Mouse (Mus musculus): ENCODE results near the gene 4933415A04Rik. TPM values are rescaled to one million over a fixed set of nuclear protein-coding genes. Genes with fewer than 3 reads are reported as not detected.

4933415A04Rik gene
- polyA plus RNA-seq, 1 experiment: 0.05 TPM

DNA sequence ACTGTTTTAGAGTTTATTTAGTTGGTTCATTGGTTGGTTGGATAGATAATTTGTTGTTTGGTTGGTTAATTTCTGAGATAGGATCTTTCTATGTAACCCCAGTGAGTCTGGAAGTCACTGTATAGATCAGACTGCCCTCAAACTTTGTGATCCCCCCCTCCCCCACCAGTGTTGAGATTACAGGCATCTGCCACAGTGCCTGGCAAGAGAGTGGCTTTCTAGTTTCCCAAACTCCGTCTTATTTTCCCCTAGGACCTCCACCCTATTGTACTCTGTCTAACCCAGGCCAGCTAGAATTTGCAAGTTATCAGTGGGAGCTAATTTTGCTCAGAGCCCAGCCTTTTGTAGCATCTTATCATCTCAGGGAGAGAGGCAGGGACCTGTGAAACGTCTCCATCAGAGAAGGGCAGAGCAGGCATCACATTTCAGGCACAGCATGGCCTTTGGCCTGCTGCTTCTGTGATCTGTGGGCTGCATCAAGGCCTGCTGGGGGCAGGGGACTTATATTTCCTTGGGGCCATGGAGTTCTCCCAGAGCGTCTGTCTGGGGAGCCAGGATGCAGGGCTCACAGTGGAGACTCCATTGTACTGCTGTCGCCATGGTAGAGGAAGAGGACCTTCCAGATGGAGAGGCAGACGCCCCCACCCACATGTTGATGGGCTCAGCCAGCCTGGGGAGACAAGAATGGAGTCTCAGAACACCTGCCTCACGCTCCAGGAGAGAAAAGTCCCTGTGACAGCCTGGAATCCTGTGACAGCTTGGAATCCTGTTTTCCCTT is 27.1 kb upstream of the 4933415A04Rik start:
- H3K27ac ChIP-seq (ENCODE audit: insufficient read depth, low read length): no peak overlapping the region
- H3K36me3 ChIP-seq (ENCODE audit: control insufficient read depth, insufficient read depth, low read length): no peaks in the 10 kb centered on the region
- H3K27me3 ChIP-seq (ENCODE audit: control insufficient read depth, insufficient read depth, low read length): no peaks in the 10 kb centered on the region
- TF ChIP-seq CTCF (IDR thresholded peaks at IDR 0.05; ENCODE audit: extremely low read depth, insufficient read depth, insufficient read length, insufficient replicate concordance): no peak
- no peak for TF ChIP-seq POLR2A (IDR thresholded peaks at IDR 0.05; ENCODE audit: low read depth, low read length)
- no peak overlapping the region for H3K4me3 ChIP-seq (ENCODE audit: extremely low read depth, insufficient read depth, insufficient read length)
- WGBS: 85% methylated on average over 6 of the region's 6 CpGs
- no peaks in the 10 kb centered on the region for H3K4me1 ChIP-seq (ENCODE audit: control insufficient read depth, insufficient read depth, insufficient read length)
- DNase-seq (ENCODE audit: low read depth in 1 of 2, low spot score in 2 of 2): no peak

DNA sequence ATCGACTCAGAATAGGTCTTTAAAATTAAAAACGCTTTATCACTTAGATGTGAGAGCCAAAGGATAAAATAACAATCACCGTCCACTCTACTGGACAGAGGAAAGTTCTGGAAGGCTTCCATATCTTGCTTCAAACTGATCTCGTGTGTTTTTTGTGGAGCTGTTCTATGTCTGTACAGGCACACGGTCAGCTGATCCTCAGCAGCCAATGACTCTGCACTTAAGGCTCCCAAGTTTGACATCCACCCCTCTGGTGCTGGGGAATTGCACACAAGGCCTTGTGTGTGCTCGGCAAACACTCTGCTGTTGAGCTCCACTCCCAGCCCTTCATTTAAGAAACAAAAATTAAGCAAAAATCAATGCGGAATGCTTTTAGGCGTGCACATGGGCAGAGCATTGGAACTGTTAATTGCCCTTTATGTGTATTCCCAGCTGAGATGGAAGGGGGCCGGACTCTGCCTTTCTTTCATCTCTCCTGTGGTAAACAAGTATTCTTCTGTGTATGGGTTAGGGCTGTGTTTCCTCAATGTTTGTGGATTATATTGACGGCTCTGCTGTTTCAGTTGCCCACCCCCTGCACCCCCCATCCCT is 23.1 kb upstream of the 4933415A04Rik start:
- no peak for DNase-seq (ENCODE audit: low read depth in 1 of 2, low spot score in 2 of 2)
- TF ChIP-seq POLR2A (IDR thresholded peaks at IDR 0.05; ENCODE audit: low read depth, low read length): no peak
- no peak for TF ChIP-seq CTCF (IDR thresholded peaks at IDR 0.05; ENCODE audit: extremely low read depth, insufficient read depth, insufficient read length, insufficient replicate concordance)
- Histone ChIP-seq H3K4me3 (ENCODE audit: extremely low read depth, insufficient read depth, insufficient read length) (no peak overlapping the region), H3K4me1 (ENCODE audit: control insufficient read depth, insufficient read depth, insufficient read length) (no peaks in the 10 kb centered on the region), H3K27ac (ENCODE audit: insufficient read depth, low read length) (no peak overlapping the region), H3K27me3 (ENCODE audit: control insufficient read depth, insufficient read depth, low read length) (no peaks in the 10 kb centered on the region), H3K36me3 (ENCODE audit: control insufficient read depth, insufficient read depth, low read length) (no peaks in the 10 kb centered on the region)
- 89% methylated on average over 10 of the region's 10 CpGs for WGBS

DNA sequence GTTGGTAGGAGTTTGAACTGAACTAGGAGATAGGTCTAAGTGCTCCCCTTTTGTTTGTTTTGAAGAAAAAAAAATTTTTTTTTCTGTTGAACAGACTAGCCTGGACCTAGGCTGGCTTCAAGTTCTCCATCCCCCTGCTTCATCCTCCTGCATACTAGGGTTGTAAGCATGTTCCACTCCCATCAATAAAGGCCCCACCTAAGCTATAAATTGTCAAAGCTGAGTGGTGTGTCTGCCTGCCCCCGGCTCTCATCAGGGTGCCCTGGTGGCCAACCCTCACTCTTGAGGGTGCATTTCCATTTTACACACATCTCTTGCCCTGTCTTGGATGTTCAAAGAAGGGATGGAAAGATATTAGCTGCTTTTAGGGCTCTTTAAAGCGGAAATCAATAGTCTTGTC is 21.4 kb upstream of the 4933415A04Rik start:
- Histone ChIP-seq H3K27me3 (ENCODE audit: control insufficient read depth, insufficient read depth, low read length) (no peaks in the 10 kb centered on the region), H3K4me1 (ENCODE audit: control insufficient read depth, insufficient read depth, insufficient read length) (no peaks in the 10 kb centered on the region), H3K4me3 (ENCODE audit: extremely low read depth, insufficient read depth, insufficient read length) (no peak overlapping the region), H3K27ac (ENCODE audit: insufficient read depth, low read length) (no peak overlapping the region), H3K36me3 (ENCODE audit: control insufficient read depth, insufficient read depth, low read length) (no peaks in the 10 kb centered on the region)
- TF ChIP-seq POLR2A (IDR thresholded peaks at IDR 0.05; ENCODE audit: low read depth, low read length) (no peak), CTCF (IDR thresholded peaks at IDR 0.05; ENCODE audit: extremely low read depth, insufficient read depth, insufficient read length, insufficient replicate concordance) (no peak)
- WGBS: 95% methylated on average over 2 of the region's 2 CpGs
- no peak for DNase-seq (ENCODE audit: low read depth in 1 of 2, low spot score in 2 of 2)

DNA sequence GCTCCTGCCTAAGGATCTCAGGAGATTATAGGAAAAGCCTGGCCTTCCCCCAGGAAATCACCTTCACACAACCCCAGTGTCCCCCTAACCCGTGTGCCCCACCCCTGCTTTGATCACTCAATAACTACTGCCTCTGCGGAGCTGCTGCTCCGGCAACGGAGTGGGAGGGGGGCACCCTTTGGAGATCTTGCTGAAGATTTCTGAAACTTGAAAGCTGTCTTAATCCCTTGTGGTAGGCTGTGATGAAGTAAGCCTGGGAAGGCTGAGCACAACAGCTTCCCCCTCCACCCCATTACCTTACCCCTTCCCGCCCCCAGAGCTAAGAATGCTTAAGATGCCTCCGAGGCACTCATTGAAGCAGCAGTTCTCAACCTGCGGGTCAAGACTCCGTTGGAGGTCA is 21.0 kb upstream of the 4933415A04Rik start:
- WGBS: 86% methylated on average over 8 of the region's 8 CpGs
- TF ChIP-seq POLR2A (IDR thresholded peaks at IDR 0.05; ENCODE audit: low read depth, low read length): no peak
- no peak for TF ChIP-seq CTCF (IDR thresholded peaks at IDR 0.05; ENCODE audit: extremely low read depth, insufficient read depth, insufficient read length, insufficient replicate concordance)
- no peaks in the 10 kb centered on the region for H3K36me3 ChIP-seq (ENCODE audit: control insufficient read depth, insufficient read depth, low read length)

DNA sequence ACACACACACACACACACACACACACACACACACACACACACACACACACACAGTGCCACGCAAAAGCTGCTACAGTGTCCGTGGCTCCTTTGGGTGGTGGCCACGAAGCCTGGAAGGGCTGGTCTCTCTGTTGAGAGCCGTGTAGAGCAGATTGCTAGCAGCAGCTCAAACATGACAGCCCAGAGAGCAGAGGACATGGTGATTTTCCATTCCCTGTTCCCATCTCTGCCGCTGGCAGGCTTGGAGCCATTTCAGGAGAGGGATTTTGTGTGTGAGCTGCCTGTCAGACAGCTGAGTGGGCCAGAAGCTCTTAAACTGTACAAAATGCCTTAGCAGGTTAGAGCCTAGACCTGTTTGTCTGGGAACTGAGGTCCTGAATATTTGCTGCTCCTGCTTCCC is 20.1 kb upstream of the 4933415A04Rik start:
- no peak for TF ChIP-seq CTCF (IDR thresholded peaks at IDR 0.05; ENCODE audit: extremely low read depth, insufficient read depth, insufficient read length, insufficient replicate concordance)
- TF ChIP-seq POLR2A (IDR thresholded peaks at IDR 0.05; ENCODE audit: low read depth, low read length): no peak
- no peaks in the 10 kb centered on the region for H3K27me3 ChIP-seq (ENCODE audit: control insufficient read depth, insufficient read depth, low read length)
- 89% methylated on average over 5 of the region's 5 CpGs for WGBS
- no peaks in the 10 kb centered on the region for H3K4me1 ChIP-seq (ENCODE audit: control insufficient read depth, insufficient read depth, insufficient read length)
- H3K4me3 ChIP-seq (ENCODE audit: extremely low read depth, insufficient read depth, insufficient read length): no peak overlapping the region
- no peak overlapping the region for H3K27ac ChIP-seq (ENCODE audit: insufficient read depth, low read length)
- DNase-seq (ENCODE audit: low read depth in 1 of 2, low spot score in 2 of 2): no peak
- H3K36me3 ChIP-seq (ENCODE audit: control insufficient read depth, insufficient read depth, low read length): no peaks in the 10 kb centered on the region

More for the DNA sequence above, 21.0 kb upstream of the 4933415A04Rik start:
- no peak overlapping the region for H3K4me3 ChIP-seq (ENCODE audit: extremely low read depth, insufficient read depth, insufficient read length)
- H3K4me1 ChIP-seq (ENCODE audit: control insufficient read depth, insufficient read depth, insufficient read length): no peaks in the 10 kb centered on the region
- no peaks in the 10 kb centered on the region for H3K27me3 ChIP-seq (ENCODE audit: control insufficient read depth, insufficient read depth, low read length)
- DNase-seq (ENCODE audit: low read depth in 1 of 2, low spot score in 2 of 2): no peak
- H3K27ac ChIP-seq (ENCODE audit: insufficient read depth, low read length): no peak overlapping the region

DNA sequence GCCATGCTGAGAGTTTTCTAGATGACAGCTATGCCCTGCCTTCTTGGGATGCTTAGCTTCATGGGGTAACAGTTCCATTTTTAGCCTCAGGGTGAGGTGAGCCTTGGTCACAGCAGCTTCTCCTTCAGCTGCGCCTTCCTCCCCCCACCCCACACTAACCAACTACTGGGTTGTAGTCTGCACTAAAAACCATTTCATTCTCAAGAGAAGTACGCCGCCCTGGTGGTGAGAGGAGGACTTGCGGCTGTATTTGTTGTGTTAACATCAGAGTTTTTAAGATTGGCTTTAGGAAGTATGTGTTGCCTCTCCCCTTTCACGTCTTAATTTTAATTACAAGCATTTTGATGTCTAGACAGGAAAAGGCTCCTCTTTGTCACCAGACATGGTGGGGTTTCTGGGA is 18.6 kb upstream of the 4933415A04Rik start:
- WGBS: 44% methylated on average over 5 of the region's 5 CpGs
- Histone ChIP-seq H3K27ac (ENCODE audit: insufficient read depth, low read length) (no peak overlapping the region), H3K36me3 (ENCODE audit: control insufficient read depth, insufficient read depth, low read length) (no peaks in the 10 kb centered on the region), H3K27me3 (ENCODE audit: control insufficient read depth, insufficient read depth, low read length) (no peaks in the 10 kb centered on the region), H3K4me3 (ENCODE audit: extremely low read depth, insufficient read depth, insufficient read length) (no peak overlapping the region), H3K4me1 (ENCODE audit: control insufficient read depth, insufficient read depth, insufficient read length) (no peaks in the 10 kb centered on the region)
- peak in 1 of 2 experiments; percentile 11 for DNase-seq (ENCODE audit: low read depth in 1 of 2, low spot score in 2 of 2)
- TF ChIP-seq POLR2A (IDR thresholded peaks at IDR 0.05; ENCODE audit: low read depth, low read length) (no peak), CTCF (IDR thresholded peaks at IDR 0.05; ENCODE audit: extremely low read depth, insufficient read depth, insufficient read length, insufficient replicate concordance) (peak; percentile 57; the same call in 1 of the 2 replicates)

DNA sequence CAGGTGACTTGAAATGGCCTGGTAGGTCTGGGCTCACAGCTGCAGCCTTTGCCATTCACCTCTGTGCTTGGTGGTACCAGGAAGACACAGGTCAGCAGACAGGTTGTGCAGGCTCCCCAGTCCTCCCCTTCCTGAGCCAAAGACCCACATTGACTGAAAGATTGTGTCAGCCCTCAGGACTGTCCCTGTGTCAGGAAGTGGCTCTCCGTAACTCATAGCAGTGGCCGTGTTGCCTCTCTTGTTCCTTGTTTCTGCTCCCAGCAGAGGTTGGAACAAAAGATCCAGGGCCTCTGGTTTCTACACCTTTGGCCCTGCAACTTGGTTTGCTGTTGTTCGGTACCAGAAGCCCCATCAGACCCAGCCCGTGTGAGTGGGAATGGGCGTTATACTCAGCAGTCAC is 17.7 kb upstream of the 4933415A04Rik start:
- no peak overlapping the region for H3K27ac ChIP-seq (ENCODE audit: insufficient read depth, low read length)

More for the DNA sequence above, 17.7 kb upstream of the 4933415A04Rik start:
- Histone ChIP-seq H3K36me3 (ENCODE audit: control insufficient read depth, insufficient read depth, low read length) (no peaks in the 10 kb centered on the region), H3K4me1 (ENCODE audit: control insufficient read depth, insufficient read depth, insufficient read length) (no peaks in the 10 kb centered on the region), H3K27me3 (ENCODE audit: control insufficient read depth, insufficient read depth, low read length) (no peaks in the 10 kb centered on the region), H3K4me3 (ENCODE audit: extremely low read depth, insufficient read depth, insufficient read length) (no peak overlapping the region)
- DNase-seq (ENCODE audit: low read depth in 1 of 2, low spot score in 2 of 2): no peak
- 64% methylated on average over 5 of the region's 5 CpGs for WGBS
- no peak for TF ChIP-seq CTCF (IDR thresholded peaks at IDR 0.05; ENCODE audit: extremely low read depth, insufficient read depth, insufficient read length, insufficient replicate concordance)
- no peak for TF ChIP-seq POLR2A (IDR thresholded peaks at IDR 0.05; ENCODE audit: low read depth, low read length)
